ENCODE assay signal across 2 mouse cellular contexts in the genomic region with DNA sequence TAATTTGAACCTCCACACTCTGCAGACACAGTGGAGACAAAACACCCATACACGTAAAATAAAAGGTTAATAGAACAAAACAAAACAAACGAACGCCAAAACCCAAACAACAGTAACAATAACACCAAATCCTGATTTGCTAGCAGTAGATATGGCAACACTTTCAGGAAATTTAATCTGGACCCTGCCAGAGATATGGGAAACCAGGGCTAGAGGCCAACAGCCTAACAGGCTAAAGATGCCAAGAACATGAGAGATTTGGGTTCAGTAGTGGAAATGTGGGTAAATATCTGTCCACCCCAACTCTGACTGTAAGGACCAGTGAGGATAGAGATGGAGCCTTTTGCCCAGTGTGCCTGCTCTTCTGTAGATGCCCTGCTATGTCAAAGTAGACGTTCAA.
TF ChIP-seq lines count a peak whose summit lies in the region.

No protein-coding gene starts in this region.

TF ChIP-seq in CH12.LX, 34 proteins besides CTCF, POLR2A, EP300 and RAD21:
- TF ChIP-seq ETS1 (conservative IDR thresholded peaks at IDR 0.05; ENCODE audit: low read depth, low read length) (no peak), KAT2A (IDR thresholded peaks at IDR 0.05; ENCODE audit: insufficient replicate concordance, low read length) (no peak), TBP (conservative IDR thresholded peaks at IDR 0.05; ENCODE audit: low read depth, low read length) (no peak)
TF ChIP-seq in CH12.LX: peak in this region for 0.

TF ChIP-seq in MEL, 35 proteins besides CTCF, POLR2A, EP300 and RAD21:
- TF ChIP-seq GABPA (IDR thresholded peaks at IDR 0.05; ENCODE audit: low read depth, low read length) (no peak), BHLHE40 (IDR thresholded peaks at IDR 0.05; ENCODE audit: borderline replicate concordance, low read depth, low read length) (peak; percentile 6; the same call in 1 of the 2 replicates), ETS1 (IDR thresholded peaks at IDR 0.05; ENCODE audit: low read depth, low read length) (0 out of 2 replicates have a peak, but pooled peaks have one; percentile 20), CHD1 (IDR thresholded peaks at IDR 0.05; ENCODE audit: low read depth, low read length) (no peak), RCOR1 (IDR thresholded peaks at IDR 0.05; ENCODE audit: low read depth, low read length) (peak; percentile 67; the same call in 1 of the 2 replicates), NELFE (IDR thresholded peaks at IDR 0.05; ENCODE audit: low read depth, low read length) (no peak; the same call in 1 of the 2 replicates), ZC3H11A (IDR thresholded peaks at IDR 0.05; ENCODE audit: low read depth, low read length) (0 out of 2 replicates have a peak, but pooled peaks have one; percentile 0), MYB (IDR thresholded peaks at IDR 0.05; ENCODE audit: low read depth, low read length) (no peak)
